Mouse (Mus musculus) cerebellum, adult 9-11 months (tissue): ENCODE measurements around the gene 1190007I07Rik.
"Not testable (repeated sequence)": the region's sequence is repeated elsewhere in the genome, so short reads cannot be mapped to it uniquely, and the experiment has no call there.

Experiments
- DNase-seq: peaks from one replicate; pipeline ENCODE4 v3.0.0; 2022

1190007I07Rik gene

DNA sequence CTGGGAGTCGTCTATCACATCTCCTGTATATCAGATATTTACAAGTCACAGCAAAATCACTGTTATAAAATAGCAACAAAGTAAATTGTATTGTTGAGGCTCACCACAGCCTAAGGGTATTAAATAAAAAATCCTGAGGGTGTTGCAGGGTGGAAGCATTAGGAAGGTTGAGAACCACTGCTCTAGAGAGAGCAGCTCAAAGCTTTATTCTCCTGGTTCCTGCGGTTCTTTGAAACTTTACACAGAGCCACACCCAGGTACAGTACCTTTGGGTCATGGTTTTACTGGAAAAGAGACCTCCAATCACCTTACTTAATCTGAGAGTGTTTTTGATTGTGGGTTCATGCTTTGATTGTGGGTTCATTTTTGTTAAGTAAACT is 515 bp upstream of the 1190007I07Rik start:
- not testable (repeated sequence) for DNase-seq

DNA sequence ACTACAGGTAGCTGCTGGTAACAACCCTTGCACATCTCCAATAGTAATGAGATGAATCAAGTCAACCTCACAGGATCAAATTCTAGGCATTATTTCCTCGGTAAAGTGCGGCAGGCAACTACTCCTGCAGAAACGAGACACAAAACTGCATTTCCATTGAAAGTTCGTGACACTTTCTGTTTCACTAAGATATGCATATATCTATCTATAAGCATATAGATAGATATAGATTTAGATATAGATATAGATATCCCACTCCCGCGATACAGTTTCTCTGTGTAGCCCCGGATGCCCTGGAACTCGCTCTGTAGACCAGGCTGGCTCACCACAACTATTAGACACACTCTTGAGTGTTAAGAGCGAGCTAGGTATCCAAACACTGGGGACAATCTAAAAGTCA is 793 bp downstream of the 1190007I07Rik start:
- no peak for DNase-seq

DNA sequence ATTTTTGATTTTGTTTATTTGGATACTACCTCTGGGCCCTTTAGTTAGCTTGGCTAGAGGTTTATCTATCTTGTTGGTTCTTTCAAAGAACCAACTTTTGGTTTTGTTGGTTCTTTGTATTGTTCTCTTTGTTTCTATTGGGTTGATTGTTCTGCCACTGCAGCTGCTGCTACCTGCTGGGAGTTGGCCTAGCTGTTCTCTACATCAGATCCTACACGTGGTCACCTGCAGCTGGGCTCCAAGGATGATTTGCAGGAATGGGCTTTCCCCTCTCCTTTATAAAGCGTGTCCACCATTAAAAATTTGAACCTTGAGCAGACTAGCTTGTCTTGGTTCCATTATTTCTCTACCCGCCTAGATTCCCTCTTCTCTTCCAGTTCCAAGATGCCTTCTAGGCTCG is 28.6 kb downstream of the 1190007I07Rik start:
- not testable (repeated sequence) for DNase-seq

DNA sequence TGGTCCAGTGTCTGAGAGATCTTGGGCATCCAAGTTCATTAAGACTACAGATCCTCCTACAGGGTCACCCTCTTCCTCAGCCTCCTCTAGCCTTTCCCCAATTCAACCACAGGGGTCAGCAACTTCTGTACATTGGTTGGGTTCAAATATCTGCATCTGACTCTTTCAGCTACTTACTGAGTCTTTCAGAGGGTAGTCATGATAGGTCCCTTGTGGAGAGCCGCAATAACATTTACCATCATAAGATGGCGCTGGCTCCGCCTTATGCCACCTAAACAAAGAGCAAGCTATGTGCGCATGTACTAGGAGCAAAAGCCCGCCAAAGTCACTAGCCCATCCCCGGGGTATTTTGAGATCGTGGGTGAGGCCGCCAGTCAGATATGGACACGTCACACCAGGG is 33.4 kb downstream of the 1190007I07Rik start:
- not testable (repeated sequence) for DNase-seq

DNA sequence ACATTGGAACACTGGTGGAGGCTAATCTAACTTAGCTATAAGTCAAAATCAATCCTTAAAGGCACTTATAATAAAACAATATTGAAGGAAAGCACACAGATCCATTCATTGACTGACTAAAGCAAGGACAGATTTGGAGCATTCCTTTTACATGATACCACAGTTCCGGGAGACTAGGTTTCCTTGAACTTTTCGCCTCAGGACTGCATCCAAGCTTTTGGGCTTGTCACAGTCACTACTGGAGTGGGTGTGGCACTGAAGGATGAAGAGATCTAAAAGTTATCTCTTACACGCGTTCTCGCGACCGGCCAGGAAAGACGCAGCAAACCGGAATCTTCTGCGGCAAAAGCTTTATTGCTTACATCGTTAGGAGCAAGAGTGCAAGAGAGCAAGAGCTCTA is 51.9 kb downstream of the 1190007I07Rik start:
- DNase-seq, result not testable (repeated sequence)
